Mouse (Mus musculus) hindbrain, embryonic 11.5 days (tissue): ENCODE data around the gene Cd46. TPM values are rescaled to one million over a fixed set of nuclear protein-coding genes. Genes with fewer than 3 reads are reported as not detected.

ENCODE experiments used
- ATAC-seq: fragments of 200-750 bp; cut with Nextera tagmentation; 2 replicates; pipeline ENCODE4 v1.8.0; 2017; ENCODE audit warnings: mild to moderate bottlenecking, moderate TSS enrichment, moderate library complexity; ENCODE audit not compliant: low FRiP score
- DNase-seq: peaks from one replicate; pipeline ENCODE4 v3.0.0-alpha.2; 2015; ENCODE audit warnings: low spot score
- H3K27ac ChIP-seq: fragments of 300-500 bp; sonication (generic); 2 replicates; pipeline ENCODE4 v1.5.1; 2014; ENCODE audit warnings: mild to moderate bottlenecking, low read depth, low read length
- H3K27me3 ChIP-seq: fragments of 300-500 bp; sonication (generic); 2 replicates; pipeline ENCODE4 v1.6.1; 2014; ENCODE audit warnings: mild to moderate bottlenecking, low read length, moderate library complexity, mixed read lengths; ENCODE audit not compliant: control insufficient read depth, insufficient read depth
- H3K36me3 ChIP-seq: fragments of 300-500 bp; sonication (generic); 2 replicates; pipeline ENCODE4 v1.6.1; 2014; ENCODE audit warnings: mild to moderate bottlenecking, low read length, moderate library complexity, mixed read lengths; ENCODE audit not compliant: control insufficient read depth, insufficient read depth
- H3K4me1 ChIP-seq: fragments of 300-500 bp; sonication (generic); replicated peaks from 2 replicates; pipeline ENCODE4 v1.6.1; 2014; ENCODE audit warnings: low read length, mixed read lengths; ENCODE audit not compliant: control insufficient read depth, insufficient read depth
- H3K4me2 ChIP-seq: fragments of 300-500 bp; sonication (generic); replicated peaks from 2 replicates; pipeline ENCODE4 v1.6.1; 2014; ENCODE audit warnings: mild to moderate bottlenecking, low read depth, low read length
- H3K4me3 ChIP-seq: fragments of 300-500 bp; sonication (generic); 2 replicates; pipeline ENCODE4 v1.5.1; 2014; ENCODE audit warnings: low read depth, low read length
- H3K9ac ChIP-seq: fragments of 300-500 bp; sonication (generic); 2 replicates; pipeline ENCODE4 v1.6.1; 2014; ENCODE audit warnings: low read depth, low read length
- H3K9me3 ChIP-seq: fragments of 300-500 bp; sonication (generic); 2 replicates; pipeline ENCODE4 v1.6.1; 2016; ENCODE audit warnings: low read length; ENCODE audit not compliant: control insufficient read depth
- WGBS: fragments of 180-500 bp; shearing (Covaris S2); extraction: QIAGEN DNeasy Blood & Tissue Kit; methylation state at CpG from one replicate; pipeline ENCODE4 v1.1.7; 2014; 5-methylcytosine and 5-hydroxymethylcytosine counted together
- polyA plus RNA-seq: library from polyadenylated mRNA; unstranded; fragments of >200 nt; fragmentation: Nextera tagmentation; extraction: Ambion mirVana; gene quantifications from 2 replicates; pipeline ENCODE4 v1.2.1, GENCODE M21; 2014

Gene Cd46
- polyA plus RNA-seq, 1 experiment from 2014 or later, result 0.90 TPM

GRCm38 (mm10) chr1:195015281-195015680 is 76.8 kb downstream of the Cd46 start:
- Histone ChIP-seq H3K36me3 (no peaks in the 10 kb centered on the region), H3K27me3 (no peaks in the 10 kb centered on the region), H3K4me3 (no peak overlapping the region), H3K4me1 (no peaks in the 10 kb centered on the region), H3K4me2 (no peak overlapping the region), H3K9ac (no peak overlapping the region), H3K9me3 (no peaks in the 10 kb centered on the region), H3K27ac (no peak overlapping the region)
- ATAC-seq, result no peak
- DNase-seq, result no peak
- WGBS, result 92% methylated on average over 1 of the region's 1 CpGs

- Histone ChIP-seq H3K4me3 (no peak overlapping the region), H3K27me3 (no peaks in the 10 kb centered on the region), H3K36me3 (no peaks in the 10 kb centered on the region), H3K9ac (no peak overlapping the region), H3K4me2 (no peak overlapping the region), H3K4me1 (no peaks in the 10 kb centered on the region), H3K27ac (no peak overlapping the region), H3K9me3 (no peaks in the 10 kb centered on the region)
- WGBS, result 80% methylated on average over 3 of the region's 3 CpGs
- no peak for ATAC-seq
- DNase-seq, result no peak
Observed at GRCm38 (mm10) chr1:195014201-195014885, 77.7 kb downstream of the Cd46 start.

GRCm38 (mm10) chr1:195012531-195012930 is 79.5 kb downstream of the Cd46 start:
- Histone ChIP-seq H3K27ac (no peak overlapping the region), H3K4me1 (no peaks in the 10 kb centered on the region), H3K36me3 (no peaks in the 10 kb centered on the region), H3K9ac (no peak overlapping the region), H3K27me3 (no peaks in the 10 kb centered on the region), H3K4me2 (no peak overlapping the region), H3K9me3 (no peaks in the 10 kb centered on the region), H3K4me3 (no peak overlapping the region)
- WGBS, result 86% methylated on average over 2 of the region's 2 CpGs
- no peak for ATAC-seq
- DNase-seq, result no peak

- ATAC-seq (no peak), DNase-seq (no peak)
- H3K27ac ChIP-seq, result no peak overlapping the region
- H3K27me3 ChIP-seq, result no peaks in the 10 kb centered on the region
- H3K4me2 ChIP-seq, result no peak overlapping the region
- H3K9me3 ChIP-seq, result no peaks in the 10 kb centered on the region
- H3K9ac ChIP-seq, result no peak overlapping the region
- no peak overlapping the region for H3K4me3 ChIP-seq
- H3K36me3 ChIP-seq, result no peaks in the 10 kb centered on the region
- no peaks in the 10 kb centered on the region for H3K4me1 ChIP-seq
Observed at GRCm38 (mm10) chr1:195006267-195006666, 85.8 kb downstream of the Cd46 start.

- ATAC-seq (no peak), DNase-seq (no peak)
- Histone ChIP-seq H3K27me3 (no peaks in the 10 kb centered on the region), H3K4me3 (no peak overlapping the region), H3K27ac (no peak overlapping the region), H3K4me1 (no peaks in the 10 kb centered on the region), H3K36me3 (no peaks in the 10 kb centered on the region), H3K9ac (no peak overlapping the region), H3K9me3 (no peaks in the 10 kb centered on the region), H3K4me2 (no peak overlapping the region)
- 87% methylated on average over 1 of the region's 1 CpGs for WGBS
Observed at GRCm38 (mm10) chr1:195004194-195004593, 87.9 kb downstream of the Cd46 start.

- Histone ChIP-seq H3K9ac (no peak overlapping the region), H3K4me3 (no peak overlapping the region), H3K36me3 (no peaks in the 10 kb centered on the region), H3K27me3 (no peaks in the 10 kb centered on the region), H3K27ac (no peak overlapping the region), H3K4me2 (no peak overlapping the region), H3K4me1 (no peaks in the 10 kb centered on the region), H3K9me3 (no peaks in the 10 kb centered on the region)
- no peak for ATAC-seq
- WGBS, result 79% methylated on average over 4 of the region's 4 CpGs
- DNase-seq, result no peak
Observed at GRCm38 (mm10) chr1:195003328-195003727, 88.7 kb downstream of the Cd46 start.

- 75% methylated on average over 1 of the region's 1 CpGs for WGBS
- H3K9me3 ChIP-seq, result no peaks in the 10 kb centered on the region
- no peak overlapping the region for H3K27ac ChIP-seq
- no peaks in the 10 kb centered on the region for H3K36me3 ChIP-seq
- ATAC-seq (no peak), DNase-seq (no peak)
- no peaks in the 10 kb centered on the region for H3K27me3 ChIP-seq
- no peak overlapping the region for H3K9ac ChIP-seq
- no peak overlapping the region for H3K4me2 ChIP-seq
- H3K4me1 ChIP-seq, result no peaks in the 10 kb centered on the region
- no peak overlapping the region for H3K4me3 ChIP-seq
Observed at GRCm38 (mm10) chr1:194998396-194998795, 93.7 kb downstream of the Cd46 start.

- DNase-seq (no peak), ATAC-seq (no peak)
- Histone ChIP-seq H3K9ac (no peak overlapping the region), H3K4me2 (no peak overlapping the region), H3K27me3 (no peaks in the 10 kb centered on the region), H3K36me3 (no peaks in the 10 kb centered on the region), H3K27ac (no peak overlapping the region), H3K4me1 (no peaks in the 10 kb centered on the region), H3K9me3 (no peaks in the 10 kb centered on the region), H3K4me3 (no peak overlapping the region)
- 82% methylated on average over 2 of the region's 2 CpGs for WGBS
Observed at GRCm38 (mm10) chr1:194995196-194995595, 96.9 kb downstream of the Cd46 start.

- 90% methylated on average over 5 of the region's 5 CpGs for WGBS
- Histone ChIP-seq H3K4me1 (no peaks in the 10 kb centered on the region), H3K4me2 (no peak overlapping the region), H3K27ac (no peak overlapping the region), H3K9me3 (no peaks in the 10 kb centered on the region), H3K9ac (no peak overlapping the region), H3K4me3 (no peak overlapping the region), H3K36me3 (no peaks in the 10 kb centered on the region), H3K27me3 (no peaks in the 10 kb centered on the region)
- ATAC-seq, result no peak
- DNase-seq, result no peak
Observed at GRCm38 (mm10) chr1:194994262-194994661, 97.8 kb downstream of the Cd46 start.
